Mouse (Mus musculus): ENCODE results near the gene Atp5h.
"Not testable (repeated sequence)": the region's sequence is repeated elsewhere in the genome, so short reads cannot be mapped to it uniquely, and the experiment has no call there.

Gene Atp5h

DNA sequence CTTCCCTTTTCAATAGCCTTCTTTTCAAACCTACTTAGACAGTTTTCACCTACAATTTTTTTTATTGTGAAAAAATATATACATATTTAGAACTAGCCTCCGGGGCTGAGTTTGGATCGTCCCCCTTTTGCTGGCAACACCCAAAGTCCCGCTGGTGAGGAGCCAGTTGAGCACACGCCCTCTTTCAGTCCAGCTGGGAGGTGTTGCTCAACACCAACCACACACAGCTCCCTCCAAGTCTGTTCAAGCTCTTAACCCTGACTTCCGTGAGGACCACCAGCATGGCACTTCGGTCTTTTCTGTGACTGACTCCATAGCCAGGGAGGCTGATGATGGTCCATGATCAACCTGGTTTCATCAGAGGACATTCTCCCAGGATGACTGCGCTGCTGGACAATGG is 21.7 kb downstream of the Atp5h start:
- no peak for DNase-seq

GRCm38 (mm10) chr11:115393721-115394325 is 25.9 kb downstream of the Atp5h start:
- no peak for DNase-seq

DNA sequence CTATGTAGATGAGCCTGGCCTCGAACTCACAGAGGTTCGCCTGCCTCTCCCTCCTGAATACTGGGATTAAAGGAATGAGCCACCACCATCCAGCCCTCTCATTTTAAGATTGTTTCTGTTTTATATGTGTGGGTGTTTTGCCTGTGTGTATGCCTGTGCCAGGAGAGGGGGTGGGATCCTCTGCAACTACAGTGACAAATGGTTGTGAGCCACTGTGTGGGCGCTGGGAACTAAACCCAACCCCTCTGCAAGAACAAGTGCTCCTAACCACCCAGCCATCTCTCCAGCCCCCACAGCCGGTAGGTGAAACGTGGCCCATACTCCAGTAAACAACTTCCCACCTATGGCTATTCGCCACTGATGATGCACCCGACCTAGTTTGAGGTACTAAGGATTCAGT is 28.4 kb downstream of the Atp5h start:
- DNase-seq, result no peak

DNA sequence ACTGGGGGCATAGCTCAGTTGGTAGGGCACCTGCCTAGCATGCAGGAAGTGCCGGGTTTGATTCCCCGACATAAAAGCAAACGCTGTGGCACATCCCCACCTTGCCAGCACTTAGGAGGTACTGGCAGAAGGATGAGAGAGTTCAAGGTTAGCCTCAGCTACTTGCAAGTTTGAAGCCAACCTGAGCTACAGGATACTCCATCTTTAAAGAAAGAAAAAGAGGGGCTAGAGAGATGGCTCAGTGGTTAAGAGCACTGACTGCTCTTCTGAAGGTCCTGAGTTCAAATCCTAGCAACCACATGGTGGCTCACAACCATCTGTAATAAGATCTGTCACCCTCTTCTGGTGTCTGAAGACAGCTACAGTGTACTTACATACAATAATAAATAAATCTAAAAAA is 32.9 kb downstream of the Atp5h start:
- not testable (repeated sequence) for DNase-seq

- no peak for DNase-seq
These were observed 35.2 kb downstream of the Atp5h start for GRCm38 (mm10) chr11:115384587-115384986.

GRCm38 (mm10) chr11:115383701-115384474 is 35.9 kb downstream of the Atp5h start:
- no peak for DNase-seq

GRCm38 (mm10) chr11:115382891-115383290 is 36.9 kb downstream of the Atp5h start:
- DNase-seq, result no peak

DNA sequence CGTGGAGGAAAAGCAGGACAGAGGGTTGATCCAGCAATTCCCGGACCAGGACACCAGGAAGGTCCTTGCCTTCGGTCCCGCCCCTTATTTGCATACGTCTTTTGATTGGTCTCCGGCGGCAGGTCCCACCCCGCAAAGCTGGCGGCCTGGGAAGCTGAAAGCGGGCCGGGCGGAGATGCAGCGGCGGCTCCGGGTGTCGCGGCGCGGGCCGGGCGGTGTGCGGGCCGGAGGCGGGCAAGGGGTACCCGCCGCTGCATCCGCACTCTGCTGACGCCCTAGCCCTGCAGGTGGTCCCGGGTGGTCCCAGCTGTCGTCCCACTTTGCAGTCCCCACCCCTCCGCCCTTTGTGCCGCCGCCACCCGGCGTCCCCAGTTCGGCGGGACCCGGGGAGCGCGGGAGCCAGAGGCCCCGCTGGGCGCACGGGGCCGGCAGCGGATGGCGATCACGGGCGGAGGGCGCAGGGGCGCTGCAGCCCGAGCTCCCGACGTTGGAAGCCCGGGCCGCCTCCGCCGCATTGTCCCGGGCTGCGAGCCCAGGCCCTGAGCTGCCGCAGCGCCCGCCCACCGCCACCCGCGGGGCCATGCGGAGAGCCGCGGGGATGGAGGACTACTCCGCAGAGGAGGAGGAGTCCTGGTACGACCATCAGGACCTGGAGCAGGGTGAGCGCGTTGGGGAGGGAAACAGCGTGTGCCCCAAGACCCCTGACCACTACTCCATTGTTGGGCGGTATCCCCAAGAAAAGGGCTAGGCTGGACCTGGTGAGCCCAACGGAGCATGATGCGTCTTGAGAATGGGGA is 37.8 kb downstream of the Atp5h start, which contains the start of gene Cdr2l:
TSS of gene Cdr2l (plus strand) at position 174 of the 797 bp plus-strand sequence.
- peak; percentile 94 for DNase-seq

- DNase-seq, result no peak
These were observed 38.5 kb downstream of the Atp5h start for GRCm38 (mm10) chr11:115381276-115381675.

DNA sequence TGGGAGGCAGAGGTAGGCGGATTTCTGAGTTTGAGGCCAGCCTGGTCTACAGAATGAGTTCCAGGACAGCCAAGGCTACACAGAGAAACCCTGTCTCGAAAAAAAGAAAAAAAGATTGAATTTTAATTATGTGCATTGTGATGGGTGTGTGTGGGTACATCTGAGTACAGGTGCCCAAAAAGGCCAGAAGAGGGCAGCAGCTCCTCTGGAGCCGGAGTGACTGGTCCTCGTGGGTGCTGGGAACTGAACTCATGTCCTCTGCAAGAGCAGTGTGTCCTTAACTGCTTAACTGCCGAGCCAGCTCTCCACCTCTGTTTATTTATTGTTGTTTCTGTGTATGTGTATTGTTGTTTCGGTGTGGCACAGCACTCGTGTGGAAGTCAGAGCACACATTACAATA is 41.9 kb downstream of the Atp5h start:
- no peak for DNase-seq

DNA sequence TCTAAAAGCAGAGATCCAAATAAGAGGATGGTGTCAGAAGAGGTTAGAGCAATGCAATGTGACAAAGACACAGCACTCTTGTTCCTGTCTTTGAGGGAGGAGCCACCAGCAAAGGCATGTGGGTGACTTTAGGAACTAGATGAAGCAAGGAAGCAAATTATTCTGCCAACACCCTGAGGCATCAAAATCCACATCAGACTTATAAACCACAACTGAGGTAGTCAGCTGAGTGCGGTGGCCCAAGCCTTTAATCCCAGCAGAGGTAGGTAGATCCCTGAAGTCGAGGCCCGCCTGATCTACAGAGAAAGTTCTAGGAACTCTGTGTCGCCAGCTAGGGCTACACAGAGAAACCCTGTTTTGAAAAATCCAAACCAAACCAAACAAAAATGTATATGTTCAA is 42.5 kb downstream of the Atp5h start:
- no peak for DNase-seq

- DNase-seq, result no peak
These were observed 43.0 kb downstream of the Atp5h start for GRCm38 (mm10) chr11:115376722-115377121.

DNA sequence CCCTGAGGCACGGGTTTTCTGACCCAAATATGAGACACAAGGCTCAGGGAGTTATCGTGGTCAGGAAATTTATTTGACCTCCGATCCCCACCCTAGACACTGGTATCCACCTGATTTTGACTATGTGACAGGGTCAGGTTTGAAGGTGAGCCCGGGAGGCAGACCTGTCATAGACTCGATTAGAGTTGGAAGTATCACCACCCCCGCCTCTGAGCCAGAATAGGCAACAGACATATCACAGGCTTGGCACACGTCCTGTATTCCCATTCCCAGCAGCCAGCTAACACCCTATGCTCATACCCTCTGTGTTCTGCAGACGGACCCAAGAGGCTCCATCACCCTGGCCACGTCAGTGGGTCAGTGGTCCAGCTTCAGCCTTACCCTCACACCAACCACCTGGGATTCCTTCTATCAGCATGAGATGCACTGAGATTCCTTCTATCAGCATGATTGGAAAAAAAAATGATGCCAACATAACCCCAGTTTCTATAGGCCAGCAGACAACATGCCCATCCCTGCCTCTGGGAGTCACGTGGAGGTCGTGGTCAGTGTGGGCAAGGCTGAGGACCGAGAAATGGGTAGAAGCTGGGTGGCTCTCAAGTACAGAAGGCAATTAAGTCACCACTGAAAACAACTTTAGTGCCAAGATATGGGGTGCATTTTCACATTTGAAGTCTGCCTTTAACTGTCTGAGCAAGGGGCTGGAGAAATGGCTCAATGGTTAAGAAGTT is 44.9 kb downstream of the Atp5h start:
- DNase-seq, result no peak

DNA sequence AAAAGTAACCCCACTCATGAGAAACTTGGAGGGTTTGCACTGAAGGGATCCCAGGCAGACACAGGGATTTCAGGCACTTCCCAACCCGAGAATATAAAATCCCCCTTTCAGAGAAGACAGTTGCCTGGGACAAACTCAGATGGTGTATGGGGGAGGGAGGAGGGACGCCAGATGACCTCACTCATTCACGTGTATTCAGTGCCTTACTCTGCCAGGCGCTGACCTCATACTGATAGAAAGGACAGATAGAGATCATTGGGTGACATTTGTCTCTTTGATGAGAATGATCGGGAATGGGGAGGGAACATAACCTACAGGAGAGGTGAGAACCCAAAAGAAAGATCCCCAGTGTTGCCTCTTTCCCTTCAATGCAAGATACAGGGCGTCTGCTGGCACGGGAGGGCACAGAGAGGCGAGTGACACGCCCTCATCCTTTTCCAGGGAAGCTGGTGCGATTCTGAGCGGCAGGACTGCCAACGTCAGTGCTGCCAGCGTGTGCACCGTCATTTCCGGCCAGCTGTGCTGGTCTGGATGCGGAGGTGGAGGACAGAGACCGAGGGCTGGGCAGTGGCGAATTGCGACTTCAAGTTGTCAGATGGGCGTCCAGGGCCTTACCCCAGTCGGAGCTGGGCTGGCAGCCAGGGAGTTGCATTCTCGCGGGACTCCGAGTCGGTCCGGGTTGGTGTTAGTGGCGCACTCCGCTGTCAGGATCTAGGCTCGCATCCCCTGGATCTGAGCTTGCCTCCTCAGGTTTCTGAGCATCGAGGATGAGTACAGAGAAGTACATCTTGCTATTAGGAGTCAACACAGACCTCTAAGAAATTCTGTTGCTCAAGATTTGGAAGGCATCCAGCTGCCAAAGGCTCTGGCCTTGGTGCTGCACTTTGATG is 45.7 kb downstream of the Atp5h start:
- peak; percentile 55 for DNase-seq

- DNase-seq, result no peak
These were observed 47.0 kb downstream of the Atp5h start for GRCm38 (mm10) chr11:115372737-115373136.

DNA sequence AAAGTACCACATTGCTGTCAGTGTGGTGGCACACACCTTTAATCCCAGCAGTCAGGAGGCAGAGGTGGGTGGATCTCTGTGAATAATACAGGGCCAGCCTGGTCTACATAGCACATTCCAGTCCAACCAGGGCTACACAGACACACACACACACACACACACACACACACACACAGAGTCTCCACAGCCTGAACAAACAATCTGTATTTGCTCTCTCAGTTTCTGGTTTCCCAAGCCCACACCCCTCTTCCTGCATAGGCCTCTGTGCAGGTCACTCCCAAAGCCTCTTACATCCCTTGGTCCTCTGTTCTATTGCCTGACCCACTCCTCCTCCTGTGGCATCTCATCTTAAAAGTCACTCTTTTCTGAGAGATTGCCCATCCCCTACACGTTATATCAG is 47.7 kb downstream of the Atp5h start:
- no peak for DNase-seq

GRCm38 (mm10) chr11:115371354-115371753 is 48.4 kb downstream of the Atp5h start:
- DNase-seq, result no peak

DNA sequence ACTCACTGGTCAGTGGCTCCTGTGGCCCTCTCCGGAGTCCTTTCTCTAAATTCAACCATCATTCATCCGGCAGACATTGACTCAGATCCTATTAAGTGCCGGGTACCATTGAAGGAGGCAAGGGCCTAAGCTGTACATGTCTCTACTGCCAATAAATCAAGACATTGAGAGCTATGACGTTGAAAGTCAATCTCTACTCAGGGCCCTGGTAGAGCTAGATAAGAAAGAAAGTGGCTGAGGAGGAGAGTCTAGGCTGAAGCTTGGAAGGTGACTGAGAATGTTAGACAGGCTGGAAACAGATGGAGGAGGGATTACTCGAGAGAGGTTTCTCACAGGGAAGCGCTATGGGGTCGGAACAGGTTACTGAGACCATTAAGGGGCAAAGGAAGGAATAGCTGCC is 49.4 kb downstream of the Atp5h start:
- DNase-seq, result no peak

DNA sequence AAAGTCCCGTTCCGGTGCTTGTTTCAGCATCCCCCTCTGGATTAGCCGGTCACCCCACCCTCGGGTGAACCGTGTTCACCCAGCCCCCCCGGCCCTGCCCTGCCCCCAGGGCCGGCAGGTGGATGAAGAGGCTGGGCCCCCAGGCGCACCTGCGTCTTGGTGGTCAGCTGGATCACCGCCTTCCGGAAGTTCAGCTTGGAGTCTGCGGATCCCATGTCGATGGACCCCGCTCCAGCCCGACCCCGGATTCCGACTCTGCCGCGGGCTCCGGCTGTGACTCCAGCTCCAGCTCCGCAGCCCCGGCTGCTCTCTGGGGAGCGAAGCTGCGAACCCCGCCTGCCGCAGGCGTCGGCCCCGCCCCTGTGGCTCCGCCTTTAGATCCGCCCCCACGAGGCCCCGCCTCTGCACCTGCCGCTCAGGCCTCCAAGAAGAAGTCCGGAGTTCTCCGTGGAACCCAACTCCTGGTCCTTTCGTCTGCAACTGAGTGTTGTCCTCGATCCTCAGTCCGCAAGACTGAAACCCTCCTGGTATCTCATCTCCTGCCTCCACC is 52.3 kb downstream of the Atp5h start, which contains the start of gene Hid1:
TSS of gene Hid1 (minus strand) at position 362 of the 550 bp plus-strand sequence.
- DNase-seq, result peak; percentile 85

DNA sequence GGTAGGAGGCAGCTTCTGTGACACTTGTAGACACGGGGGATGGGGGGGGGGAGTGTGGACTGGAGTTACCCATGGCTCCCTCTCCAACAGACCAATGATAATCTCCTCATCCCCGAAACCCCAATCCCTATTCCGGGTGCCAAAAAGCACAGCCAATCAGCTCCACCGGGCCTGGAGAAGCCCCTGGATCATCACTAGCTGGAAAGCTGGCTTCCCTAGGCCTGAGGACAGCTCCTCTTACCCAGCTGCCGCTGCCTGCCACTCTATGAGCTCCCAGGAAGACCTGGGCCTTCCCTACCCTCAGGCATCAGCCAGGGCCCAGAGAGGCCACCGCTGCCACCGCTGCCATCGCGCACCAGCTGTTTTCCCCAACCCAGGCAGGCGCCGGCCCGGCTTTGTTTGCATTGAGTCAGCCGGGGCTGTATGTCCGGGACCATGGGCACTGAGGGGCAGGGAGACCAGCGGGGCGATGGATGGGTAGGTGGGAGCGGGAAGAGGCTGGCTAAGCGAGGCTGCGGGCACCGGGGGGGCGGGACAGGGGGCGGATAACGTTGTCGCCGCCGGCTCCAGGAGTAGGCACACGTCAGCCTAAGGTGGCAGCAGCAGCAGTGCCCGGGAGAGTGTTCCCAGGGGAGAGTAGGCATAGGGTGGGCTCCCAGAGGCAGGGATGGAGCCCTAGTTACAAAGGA is 52.9 kb downstream of the Atp5h start:
- no peak for DNase-seq
